In the genomic region with DNA sequence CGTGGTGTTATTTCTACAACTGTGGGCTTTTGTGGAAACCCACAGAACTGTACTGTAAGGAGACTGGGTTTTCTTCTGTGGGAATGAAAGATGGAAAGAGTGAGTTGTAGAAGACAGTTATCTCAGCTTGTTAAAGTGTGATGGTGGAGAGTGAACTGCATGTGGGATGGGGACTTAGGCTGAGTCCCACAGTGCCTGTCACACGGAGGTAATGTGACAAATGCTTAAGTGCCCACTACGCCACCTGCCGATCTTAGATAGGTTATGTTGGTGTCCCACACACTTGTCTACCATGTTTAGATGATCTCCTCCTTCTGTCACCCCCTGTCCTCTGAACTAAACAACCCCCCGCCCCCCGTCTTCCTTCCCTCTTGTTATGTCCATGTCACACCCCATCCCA, we compare ENCODE assay signal across 22 mouse cellular contexts.
A peak's percentile ranks its signal among the peaks of the same experiment; 100 is the strongest.
DNase-seq lines count a peak whose midpoint lies in the region; ATAC-seq lines count a peak whose summit lies in the region.
"Had no signal": no experiment of that assay in that cellular context is flagged by ENCODE, and none has a peak within 500 bp of the region (broad histone marks: within the 10 kb centered on the region; RNA-seq: fewer than 3 reads in every experiment).

No protein-coding gene starts in this region.

- no peak overlapping the region for H3K4me2 ChIP-seq in hindbrain, embryonic 12.5 days (replicated peaks)
- H3K4me2 ChIP-seq in hindbrain, embryonic 14.5 days (replicated peaks) = no peak overlapping the region
- H3K4me2 ChIP-seq: embryonic facial prominence, embryonic 12.5 days; heart, embryonic 13.5 days had no signal

- H3K36me3 ChIP-seq in hindbrain, embryonic 12.5 days = no peaks in the 10 kb centered on the region
- no peaks in the 10 kb centered on the region for H3K36me3 ChIP-seq in hindbrain, embryonic 14.5 days (replicated peaks; ENCODE audit: control insufficient read depth, insufficient read depth)
- no peaks in the 10 kb centered on the region for H3K36me3 ChIP-seq in midbrain, embryonic 10.5 days

- 89% methylated on average over 6 of the region's 6 CpGs for WGBS in hindbrain, embryonic 12.5 days
- WGBS in hindbrain, embryonic 14.5 days = 87% methylated on average over 6 of the region's 6 CpGs
- WGBS in midbrain, embryonic 10.5 days = 89% methylated on average over 6 of the region's 6 CpGs

- no peaks in the 10 kb centered on the region for H3K27me3 ChIP-seq in hindbrain, embryonic 12.5 days
- no peaks in the 10 kb centered on the region for H3K27me3 ChIP-seq in hindbrain, embryonic 14.5 days (ENCODE audit: control insufficient read depth, insufficient read depth, low read length)
- H3K27me3 ChIP-seq in midbrain, embryonic 10.5 days (ENCODE audit: low read depth, poor library complexity, severe bottlenecking) = no peaks in the 10 kb centered on the region
- H3K27me3 ChIP-seq: embryonic facial prominence, embryonic 12.5 days; heart, embryonic 13.5 days had no signal

- H3K4me3 ChIP-seq in hindbrain, embryonic 12.5 days = no peak overlapping the region
- H3K4me3 ChIP-seq in hindbrain, embryonic 14.5 days (replicated peaks; ENCODE audit: low read length) = no peak overlapping the region
- H3K4me3 ChIP-seq in midbrain, embryonic 10.5 days = no peak overlapping the region
- H3K4me3 ChIP-seq: embryonic facial prominence, embryonic 12.5 days; gastrocnemius, adult 2 months; heart, embryonic 13.5 days had no signal

- H3K4me1 ChIP-seq in hindbrain, embryonic 12.5 days = peaks cover 51% of the 10 kb centered on the region
- peaks cover 44% of the 10 kb centered on the region for H3K4me1 ChIP-seq in hindbrain, embryonic 14.5 days (replicated peaks; ENCODE audit: control insufficient read depth, insufficient read depth, low read length)
- peaks cover 50% of the 10 kb centered on the region for H3K4me1 ChIP-seq in midbrain, embryonic 10.5 days

- no peak overlapping the region for H3K9ac ChIP-seq in hindbrain, embryonic 12.5 days
- no peak overlapping the region for H3K9ac ChIP-seq in hindbrain, embryonic 14.5 days
- H3K9ac ChIP-seq: embryonic facial prominence, embryonic 12.5 days; heart, embryonic 13.5 days had no signal

- DNase-seq in CD4-positive, CD25-positive, alpha-beta regulatory T cell, adult 2 months (ENCODE audit: low read depth, low spot score) = peak; percentile 54
- no peak for DNase-seq in hindbrain, embryonic 14.5 days (ENCODE audit: low spot score)
- DNase-seq in CD4-positive helper T cell, adult 2 months (ENCODE audit: low read depth, low spot score) = peak; percentile 66
- DNase-seq in layer of hippocampus, postnatal 25 days (ENCODE audit: extremely low spot score in 1 of 2, low spot score in 1 of 2) = no peak
- DNase-seq in midbrain, embryonic 10.5 days (ENCODE audit: low spot score) = no peak
- DNase-seq: adrenal gland, adult 8-10 months; adrenal gland, postnatal 36 days; cerebellum, adult 11 months; cerebellum, adult 8-10 months; cerebellum, postnatal 14 days; gastrocnemius, adult 2 months; gastrocnemius, postnatal 25 days; heart, adult 11 months; heart, postnatal 4 days had no signal

- H3K27ac ChIP-seq in hindbrain, embryonic 12.5 days = peak overlapping the region; percentile 23; the same call in 1 of the 2 replicates
- no peak overlapping the region for H3K27ac ChIP-seq in hindbrain, embryonic 14.5 days
- H3K27ac ChIP-seq in midbrain, embryonic 10.5 days (replicated peaks) = no peak overlapping the region; the same call in 1 of the 2 replicates
- H3K27ac ChIP-seq: embryonic facial prominence, embryonic 12.5 days; gastrocnemius, adult 2 months; heart, embryonic 13.5 days had no signal

- no peak for ATAC-seq in CD4-positive, CD25-positive, alpha-beta regulatory T cell, adult 4 months
- ATAC-seq in hindbrain, embryonic 12.5 days (ENCODE audit: low FRiP score) = no peak
- no peak for ATAC-seq in hindbrain, embryonic 14.5 days (ENCODE audit: low FRiP score)
- ATAC-seq in inflammation-experienced regulatory T-cells, adult 6 months = peak; percentile 25
- ATAC-seq: forebrain, embryonic 16.5 days; intestine, postnatal 0 days had no signal

- no peaks in the 10 kb centered on the region for H3K9me3 ChIP-seq in hindbrain, embryonic 12.5 days (replicated peaks)
- H3K9me3 ChIP-seq in hindbrain, embryonic 14.5 days (ENCODE audit: control insufficient read depth, low read length) = no peaks in the 10 kb centered on the region
- H3K9me3 ChIP-seq in midbrain, embryonic 10.5 days (replicated peaks) = no peaks in the 10 kb centered on the region
- H3K9me3 ChIP-seq: embryonic facial prominence, embryonic 12.5 days; G1E; heart, embryonic 13.5 days had no signal

Comparison
In these comparisons a context has a peak if more than half of its experiments do, and no peak if none do; other contexts are left out.
1. DNase-seq: peak in CD4-positive, CD25-positive, alpha-beta regulatory T cell, adult 2 months (single experiment) and CD4-positive helper T cell, adult 2 months (single experiment); none in hindbrain, embryonic 14.5 days (single experiment), layer of hippocampus, postnatal 25 days (0 of 2) and midbrain, embryonic 10.5 days (single experiment).